Mouse (Mus musculus) cerebellum, adult 2 months (tissue): ENCODE measurements around the gene Ankrd2.

Experiments used
- CTCF ChIP-seq: fragments of 200-500 bp; IDR thresholded peaks from 2 replicates; pipeline ENCODE4 v1.5.1; 2011; ENCODE audit warnings: low read depth, mild to moderate bottlenecking, control low read depth, low read length, moderate library complexity, borderline replicate concordance; ENCODE audit not compliant: insufficient read depth
- POLR2A ChIP-seq: fragments of 200-500 bp; IDR thresholded peaks from 2 replicates; pipeline ENCODE4 v1.6.1; 2011; ENCODE audit warnings: low read length, control low read depth, borderline replicate concordance; ENCODE audit not compliant: insufficient read depth

- TF ChIP-seq POLR2A (no peak), CTCF (no peak)
These were observed 19.0 kb upstream of the Ankrd2 start for GRCm38 (mm10) chr19:42016840-42017239.
